Mouse (Mus musculus) lung, postnatal 14 days (tissue): ENCODE measurements around the gene Cnr2.

Experiments used
- DNase-seq: peaks from one replicate; pipeline ENCODE4 v3.0.0; 2021

Cnr2 gene

DNA sequence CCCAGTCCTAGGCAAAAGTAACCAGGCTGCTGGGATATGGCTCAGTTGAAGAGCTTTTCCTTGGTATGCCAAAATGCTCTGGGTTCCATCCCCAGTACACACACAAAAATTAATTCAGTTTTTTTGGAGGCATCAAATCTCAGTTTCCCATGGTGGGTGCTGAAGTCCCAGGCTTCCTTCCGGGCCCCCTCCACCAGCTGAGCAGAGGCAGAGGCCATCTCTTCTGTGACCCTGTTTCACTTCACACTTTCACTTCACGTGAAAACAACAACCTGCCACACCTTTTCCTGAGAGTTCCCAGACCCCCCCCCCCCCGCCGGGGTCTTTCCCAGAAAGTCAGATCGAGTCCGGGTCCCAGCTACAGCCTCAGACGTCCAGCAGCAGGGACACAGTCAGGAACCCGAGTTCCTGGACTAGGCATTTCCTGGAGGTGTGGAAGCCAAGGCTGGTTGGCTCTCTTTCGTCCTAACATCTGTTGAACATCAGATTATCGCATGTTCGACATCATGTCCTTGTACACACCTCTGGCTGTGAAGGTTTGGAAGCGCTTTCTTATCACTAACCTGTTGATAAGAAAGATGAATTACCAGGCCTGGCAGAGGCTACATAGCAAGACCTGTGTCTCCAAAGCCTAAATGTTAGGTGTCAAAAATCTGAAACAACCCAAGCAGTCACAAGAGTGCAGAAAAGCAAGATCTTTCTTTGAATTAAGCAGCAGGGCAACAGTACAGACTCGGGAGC, 14.3 kb downstream of the Cnr2 start:
- DNase-seq: no peak

DNA sequence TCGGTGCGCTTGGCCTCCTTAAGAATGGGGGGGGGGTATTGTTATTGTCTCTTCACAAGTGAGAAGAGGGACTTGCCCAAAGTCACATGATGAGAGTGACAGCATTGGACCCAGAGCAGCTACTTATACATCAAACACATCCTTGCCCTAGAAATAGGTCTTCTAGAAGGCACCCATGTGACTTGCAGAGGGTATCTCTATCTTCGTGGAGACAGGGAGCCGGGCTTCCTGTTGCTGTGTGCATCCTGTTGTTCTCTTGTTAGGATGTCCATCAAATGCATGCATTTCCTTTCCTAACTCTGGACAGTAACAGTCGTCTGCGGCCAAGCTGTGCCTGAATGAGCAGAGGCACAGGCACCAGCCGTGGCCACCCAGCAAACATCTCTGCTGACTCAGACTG, 16.3 kb downstream of the Cnr2 start:
- DNase-seq: no peak

DNA sequence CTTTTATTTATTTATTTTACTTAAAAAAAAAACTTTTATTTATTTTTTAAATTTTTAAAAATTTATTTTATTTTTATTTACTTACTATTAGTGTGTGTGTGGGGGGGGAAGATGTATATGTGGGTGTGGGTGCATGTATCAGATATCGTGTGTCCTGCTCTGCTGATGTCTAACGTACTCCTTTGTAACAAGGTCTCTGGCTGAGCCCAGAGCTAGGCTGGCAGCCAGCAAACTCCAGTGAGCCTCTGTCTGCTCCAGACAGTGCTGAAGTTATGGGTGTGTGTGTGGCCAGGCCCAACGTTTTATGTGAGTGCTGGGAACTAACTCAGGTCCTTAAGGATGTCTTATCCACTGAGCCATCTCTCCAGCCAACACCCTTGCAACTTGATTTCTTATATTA, 17.0 kb downstream of the Cnr2 start:
- no peak for DNase-seq

DNA sequence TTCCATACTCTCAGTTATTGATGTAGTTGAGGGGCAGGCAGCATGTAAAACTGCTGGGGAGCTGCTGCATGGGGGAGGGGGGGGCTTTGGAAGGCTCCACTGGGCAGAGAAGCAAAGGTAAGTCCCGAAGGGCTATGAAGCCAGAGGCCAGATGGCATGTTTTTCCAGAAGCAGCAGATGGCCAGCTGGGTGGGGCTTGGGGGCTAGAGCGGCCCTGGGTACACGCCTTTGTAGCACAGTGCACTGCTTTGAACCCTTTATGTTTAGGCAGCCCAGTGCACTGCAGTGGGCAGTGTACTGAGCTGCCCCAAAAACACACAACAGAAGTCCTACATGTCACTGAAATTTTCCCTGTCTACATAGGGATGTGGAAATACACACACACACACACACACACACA, 17.6 kb downstream of the Cnr2 start:
- DNase-seq: no peak

DNA sequence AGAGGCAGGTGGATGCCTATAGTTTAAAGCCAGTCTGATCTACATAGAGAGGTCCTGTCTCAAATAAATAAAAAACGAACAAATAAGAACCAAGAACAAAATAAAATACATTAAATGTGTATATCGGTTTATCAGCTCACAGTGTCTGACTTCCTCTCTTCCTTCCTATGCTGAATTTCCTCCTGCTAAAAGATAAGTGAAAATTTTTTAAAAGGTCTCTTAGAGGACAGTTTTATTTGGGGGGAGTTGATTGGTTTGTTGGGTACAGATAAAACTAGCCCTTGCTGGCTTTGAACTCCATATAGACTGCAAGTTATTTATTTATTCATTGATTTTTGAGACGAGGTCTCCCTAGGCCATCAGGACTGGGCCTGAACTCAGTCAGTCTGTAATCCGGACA, 18.2 kb downstream of the Cnr2 start:
- DNase-seq: no peak

DNA sequence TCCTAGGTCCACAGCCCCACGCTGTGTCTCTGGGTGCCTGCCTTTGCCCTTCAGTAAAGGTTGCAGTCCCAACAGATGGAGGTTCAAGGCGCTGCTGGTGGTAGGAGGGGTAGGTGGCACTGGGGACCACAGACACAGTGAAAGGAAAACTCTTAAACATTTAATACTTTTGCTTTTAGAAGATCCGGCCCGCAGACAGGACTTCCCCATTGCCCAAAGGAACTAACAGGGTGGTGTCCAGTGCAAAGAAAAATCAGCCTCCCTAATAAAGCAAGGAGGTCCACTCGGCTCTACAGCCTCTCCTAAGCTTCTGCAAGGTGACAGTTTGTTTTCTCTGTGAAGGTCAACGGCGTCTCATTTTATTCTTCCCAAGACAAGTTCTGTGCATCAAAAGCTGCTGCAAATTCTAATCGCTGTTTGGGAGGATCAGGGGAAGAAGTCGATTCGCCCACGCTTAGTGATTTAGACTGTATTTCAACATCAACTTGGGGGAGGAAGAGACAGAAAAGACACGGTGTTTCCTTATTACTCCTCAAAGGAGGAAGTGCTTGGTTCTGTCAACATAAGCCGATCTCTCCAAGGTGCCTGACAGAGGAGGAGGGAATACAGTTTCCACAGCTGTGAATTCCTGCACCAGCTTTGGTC, 23.6 kb downstream of the Cnr2 start:
- DNase-seq: no peak

DNA sequence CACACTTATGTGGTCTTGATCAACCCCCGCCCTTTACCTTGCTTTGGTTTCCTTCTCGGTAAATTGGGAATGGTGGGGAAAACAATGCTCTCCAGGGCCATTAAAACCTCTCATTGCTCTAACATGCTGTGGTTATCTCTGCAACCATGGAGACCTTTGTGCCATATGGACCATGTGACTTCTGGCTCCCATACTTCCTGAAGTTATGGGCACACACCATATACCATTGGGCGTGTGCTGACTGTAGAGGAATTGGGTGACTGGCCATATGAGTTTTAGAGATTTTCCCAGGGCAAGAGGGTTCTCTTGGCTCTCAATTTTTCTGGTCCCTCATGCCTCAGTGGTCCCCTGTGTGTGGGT, 24.1 kb downstream of the Cnr2 start:
- no peak for DNase-seq

DNA sequence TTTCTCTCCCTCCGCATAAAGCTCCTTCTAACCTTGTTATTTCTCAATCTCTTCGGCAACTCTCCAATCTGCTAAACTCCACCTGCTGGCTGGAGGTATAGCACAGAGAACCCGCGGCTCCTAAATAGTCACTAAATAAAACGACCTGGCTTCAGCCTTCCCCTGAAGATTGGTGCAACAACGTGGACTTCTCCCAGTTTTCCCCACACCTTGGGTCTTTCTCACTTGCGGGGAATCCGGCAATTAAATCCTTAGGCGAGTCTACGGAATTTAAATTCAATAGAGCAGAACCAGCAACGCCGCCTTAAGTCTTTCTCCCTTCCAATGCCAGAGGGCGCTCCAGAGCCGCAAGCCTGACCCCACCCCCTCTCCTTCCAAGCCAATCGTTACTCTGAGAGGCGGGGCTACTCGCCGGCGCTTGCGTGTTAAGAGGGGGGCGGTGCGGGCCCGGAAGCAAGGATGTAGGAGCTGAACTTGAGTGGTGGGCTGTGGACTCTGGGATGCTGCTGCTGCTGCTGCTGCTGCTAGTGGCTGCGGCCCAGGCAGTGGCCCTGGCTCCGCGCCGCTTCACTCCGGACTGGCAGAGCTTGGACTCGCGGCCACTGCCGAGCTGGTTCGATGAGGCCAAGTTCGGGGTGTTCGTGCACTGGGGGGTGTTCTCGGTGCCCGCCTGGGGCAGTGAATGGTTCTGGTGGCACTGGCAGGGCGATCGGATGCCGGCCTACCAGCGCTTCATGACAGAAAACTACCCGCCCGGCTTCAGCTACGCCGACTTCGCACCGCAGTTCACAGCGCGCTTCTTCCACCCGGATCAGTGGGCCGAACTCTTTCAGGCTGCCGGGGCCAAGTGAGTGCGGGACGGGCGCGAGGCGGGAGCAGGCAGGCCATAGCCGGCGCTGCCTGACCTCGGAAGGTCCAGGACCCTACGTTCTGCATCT, 25.4 kb downstream of the Cnr2 start, which contains the start of gene Fuca1:
TSS of gene Fuca1 (plus strand) at position 432 of the 938 bp plus-strand sequence.
- DNase-seq: peak; percentile 98

DNA sequence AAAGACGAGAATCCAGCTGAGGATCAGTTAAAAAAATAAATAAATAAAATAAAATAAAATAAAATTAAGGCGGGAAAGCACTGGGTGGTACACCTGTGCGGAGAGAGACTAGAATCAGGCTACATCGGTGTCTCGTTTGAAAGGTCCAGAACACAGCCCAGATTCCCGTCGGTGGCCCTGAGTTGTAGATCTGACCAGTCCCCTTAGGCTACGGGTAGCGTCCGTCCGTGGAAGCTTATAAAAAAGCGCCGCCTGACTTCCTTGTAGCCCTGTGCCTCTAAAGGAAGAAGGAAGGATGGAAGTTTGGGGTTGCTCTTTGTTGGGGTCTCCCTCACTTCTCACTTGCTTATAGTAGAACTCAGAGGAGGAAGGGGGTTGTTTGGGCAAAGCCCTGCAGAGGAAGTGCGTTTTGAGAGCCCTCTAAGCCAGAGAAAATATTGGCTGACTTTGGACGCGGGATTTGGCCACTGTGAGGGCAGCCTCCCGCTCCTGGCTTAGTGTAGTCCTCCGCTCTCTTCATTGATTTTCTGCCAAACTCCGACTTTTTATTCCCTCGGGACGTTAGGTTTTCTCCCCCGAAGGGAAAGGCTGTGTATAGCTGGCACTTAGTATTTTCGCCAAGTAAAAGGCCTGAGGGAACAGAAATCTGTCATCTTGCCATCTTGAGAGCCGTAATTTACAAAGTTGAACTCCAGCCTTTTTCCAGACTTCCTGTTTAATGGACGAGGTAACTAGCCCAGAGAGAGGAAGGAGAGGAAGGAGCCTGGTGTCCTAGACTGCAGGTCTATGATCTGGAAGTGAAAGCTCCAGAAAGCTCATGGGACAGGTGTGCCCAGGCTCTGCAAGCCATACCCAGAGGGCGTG, 26.3 kb downstream of the Cnr2 start:
- DNase-seq: peak; percentile 24

DNA sequence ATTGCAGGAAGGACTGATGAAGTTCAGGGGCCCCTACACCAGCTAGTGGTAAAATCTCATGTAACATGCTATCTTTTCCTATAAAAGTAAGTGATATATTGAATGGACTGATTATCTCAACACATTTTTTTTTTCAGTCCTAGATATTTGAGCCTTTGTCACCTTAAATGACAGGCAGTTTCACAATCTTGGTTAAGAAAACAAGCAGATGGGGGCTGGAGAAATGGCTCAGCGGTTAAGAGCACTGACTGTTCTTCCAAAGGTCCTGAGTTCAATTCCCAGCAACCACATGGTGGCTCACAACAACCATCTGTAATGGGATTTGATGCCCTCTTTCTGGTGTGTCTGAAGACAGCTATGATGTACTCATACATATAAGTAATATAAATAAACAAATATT, 27.0 kb downstream of the Cnr2 start:
- no peak for DNase-seq

DNA sequence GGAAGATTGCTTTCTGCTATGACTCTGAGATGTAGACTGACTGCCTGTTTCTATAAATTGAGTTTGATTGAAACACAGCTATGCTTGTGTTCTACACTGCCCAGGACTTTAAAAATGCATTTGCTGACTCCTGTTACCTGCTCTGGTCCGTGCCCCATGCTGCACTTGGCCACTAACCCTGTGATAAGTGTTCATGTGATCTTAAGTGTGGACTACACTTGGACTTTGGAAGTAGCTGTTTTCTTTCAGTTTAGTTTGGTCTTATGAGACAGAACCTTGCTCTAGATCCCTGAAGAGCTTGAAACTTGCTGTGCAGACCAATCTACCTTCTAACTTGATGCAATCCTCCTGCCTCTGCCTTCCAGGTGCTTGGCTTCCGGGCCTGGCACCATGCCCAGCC, 29.2 kb downstream of the Cnr2 start:
- DNase-seq: no peak

DNA sequence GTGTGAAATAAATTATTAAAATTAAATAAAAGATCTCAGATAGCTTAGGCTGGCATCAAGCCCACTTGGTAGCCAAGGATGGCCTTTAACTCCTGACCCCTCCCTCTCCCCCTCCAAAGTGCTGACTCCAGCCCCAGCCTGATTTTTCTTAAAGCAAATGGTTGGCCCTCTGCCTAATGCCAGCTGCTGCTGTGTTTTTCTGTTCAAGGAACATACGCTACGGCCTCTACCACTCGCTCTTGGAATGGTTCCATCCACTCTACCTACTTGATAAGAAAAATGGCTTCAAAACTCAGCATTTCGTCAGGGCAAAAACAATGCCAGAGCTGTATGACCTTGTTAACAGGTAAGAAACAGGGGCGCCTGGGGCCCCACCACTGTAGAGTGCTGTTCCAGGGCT, 30.1 kb downstream of the Cnr2 start:
- DNase-seq: no peak

DNA sequence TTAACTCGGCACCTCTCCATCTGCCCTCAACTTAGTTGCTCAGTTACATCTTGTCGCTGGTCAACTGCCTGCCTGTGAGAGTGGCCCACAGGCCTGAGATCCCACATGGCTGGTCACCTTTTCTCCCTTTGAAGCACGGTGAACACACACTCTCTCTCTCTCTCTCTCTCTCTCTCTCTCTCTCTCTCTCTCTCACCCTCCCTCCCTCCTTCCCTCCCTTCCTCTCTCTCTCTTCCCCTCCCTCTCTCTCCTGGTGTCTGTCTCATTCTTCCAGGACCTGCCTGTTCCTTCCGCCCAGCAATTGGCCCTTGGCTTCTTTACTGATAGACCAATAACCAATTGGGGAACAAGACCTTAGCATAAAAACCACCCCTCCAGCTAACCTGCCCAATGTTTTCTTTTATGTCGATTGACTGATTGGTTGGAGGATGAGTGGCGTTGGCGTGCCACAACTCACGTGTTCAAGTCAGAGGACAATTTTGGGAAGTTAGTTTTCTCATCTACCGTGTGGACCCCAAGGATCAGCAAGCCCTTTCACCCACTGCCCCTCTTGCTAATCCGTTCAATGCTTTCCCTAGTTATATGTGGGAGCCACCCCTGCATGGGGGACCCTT, 31.1 kb downstream of the Cnr2 start:
- no peak for DNase-seq

DNA sequence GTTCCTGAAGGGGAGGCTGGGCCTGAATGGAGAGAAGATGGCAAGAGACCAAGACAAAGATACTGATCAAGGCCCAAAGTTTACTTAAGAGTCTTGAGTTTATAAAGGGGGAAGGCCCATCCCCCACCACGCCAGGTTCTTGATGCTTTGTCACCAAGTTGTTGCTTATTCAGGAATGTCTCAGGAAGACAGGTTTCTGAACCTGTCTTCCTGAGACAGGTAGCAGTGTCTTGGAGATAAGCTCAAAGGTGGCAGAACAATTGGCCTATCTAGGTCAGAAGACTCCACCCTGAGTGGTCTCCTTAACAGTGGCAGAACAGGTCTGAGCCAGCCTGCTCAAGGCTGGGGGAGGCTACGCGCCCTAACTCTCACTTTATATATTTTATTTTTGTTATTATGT, 31.7 kb downstream of the Cnr2 start:
- DNase-seq: no peak

DNA sequence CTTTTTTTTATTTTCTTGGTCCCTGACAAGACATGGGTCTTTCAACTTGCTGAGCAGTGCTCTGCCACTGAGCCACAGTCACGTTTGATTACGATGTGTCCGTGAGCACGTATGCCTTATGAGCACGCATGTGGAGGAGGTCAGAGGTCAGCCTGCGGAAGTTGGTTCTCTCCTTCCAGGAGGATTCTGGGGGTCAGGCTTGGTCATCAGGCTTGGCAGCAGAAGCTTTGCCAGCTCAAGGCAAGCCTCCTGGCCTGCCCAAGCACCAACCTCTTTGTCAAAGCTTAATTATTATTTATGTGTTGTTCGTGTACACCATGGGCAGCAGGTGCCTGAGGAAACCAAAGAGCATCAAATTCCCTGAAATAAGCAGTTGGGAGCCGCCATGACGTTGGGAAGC, 33.2 kb downstream of the Cnr2 start:
- no peak for DNase-seq

DNA sequence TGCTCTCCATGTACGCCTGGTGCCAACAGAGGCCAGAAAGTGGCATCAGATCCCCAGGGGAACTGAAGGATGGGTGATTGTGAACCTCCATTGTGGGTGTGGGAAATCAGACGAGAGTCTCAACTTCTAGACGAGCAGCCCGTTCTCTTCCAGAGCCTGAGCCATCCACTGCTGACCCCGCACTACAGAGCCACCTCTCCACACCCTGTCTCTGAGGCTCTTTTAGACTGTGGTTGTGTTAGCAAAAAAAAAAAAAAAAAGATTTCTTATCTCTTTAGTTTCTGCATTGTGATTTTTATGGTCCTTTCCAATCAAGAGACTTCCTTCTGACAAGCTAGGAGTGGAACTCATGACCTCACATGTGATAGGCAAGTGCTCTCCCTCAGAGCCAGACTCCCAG, 34.2 kb downstream of the Cnr2 start:
- no peak for DNase-seq

DNA sequence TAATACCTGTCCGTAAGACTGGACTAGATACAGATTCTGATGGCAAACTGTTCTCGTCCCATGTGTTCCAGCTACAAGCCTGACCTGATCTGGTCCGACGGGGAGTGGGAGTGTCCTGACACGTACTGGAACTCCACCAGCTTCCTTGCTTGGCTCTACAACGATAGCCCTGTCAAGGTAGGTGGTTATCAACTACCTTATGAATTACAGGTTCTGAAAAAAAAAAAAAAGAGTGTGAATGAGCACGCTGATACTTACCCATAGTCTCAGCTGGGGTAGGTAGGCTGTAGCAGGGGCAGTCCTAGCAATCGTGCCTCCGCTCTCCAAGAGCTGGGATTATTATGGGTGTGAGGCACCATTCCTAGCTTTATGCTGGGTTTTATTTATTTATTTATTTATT, 34.6 kb downstream of the Cnr2 start:
- DNase-seq: no peak

DNA sequence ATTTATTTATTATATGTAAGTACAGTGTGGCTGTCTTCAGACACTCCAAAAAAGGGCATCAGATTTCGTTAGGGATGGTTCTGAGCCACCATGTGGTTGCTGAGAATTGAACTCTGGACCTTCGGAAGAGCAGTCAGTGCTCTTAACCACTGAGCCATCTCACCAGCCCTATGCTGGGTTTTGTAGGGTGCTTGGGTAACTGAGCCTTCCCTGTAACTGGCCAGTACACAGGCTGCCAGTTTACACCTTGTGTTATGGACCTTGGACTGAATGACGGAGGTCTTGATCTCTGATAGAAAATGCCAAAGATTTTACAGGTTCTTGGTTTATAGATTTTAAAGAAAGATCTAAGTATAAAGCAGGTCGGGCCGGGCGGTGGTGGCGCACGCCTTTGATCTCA, 35.0 kb downstream of the Cnr2 start:
- no peak for DNase-seq

DNA sequence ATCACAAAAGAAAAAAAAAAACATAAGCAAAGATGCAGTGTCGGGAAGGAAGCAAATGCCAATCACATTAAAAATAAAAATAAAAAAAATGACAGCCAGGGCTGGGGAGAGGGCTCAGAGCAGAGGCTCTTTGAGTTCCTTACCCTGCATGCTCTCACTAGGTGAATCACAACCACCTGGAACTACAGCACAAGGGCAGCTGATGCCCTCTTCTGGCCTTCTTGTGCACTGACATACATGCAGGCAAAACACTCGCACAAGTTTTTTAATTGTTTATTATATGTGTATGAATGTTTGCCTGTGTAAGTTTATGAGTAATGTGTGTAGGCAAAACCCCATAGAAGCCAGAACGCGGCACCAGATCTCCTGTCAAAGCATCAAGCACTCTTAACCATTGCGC, 36.6 kb downstream of the Cnr2 start:
- peak; percentile 34 for DNase-seq

DNA sequence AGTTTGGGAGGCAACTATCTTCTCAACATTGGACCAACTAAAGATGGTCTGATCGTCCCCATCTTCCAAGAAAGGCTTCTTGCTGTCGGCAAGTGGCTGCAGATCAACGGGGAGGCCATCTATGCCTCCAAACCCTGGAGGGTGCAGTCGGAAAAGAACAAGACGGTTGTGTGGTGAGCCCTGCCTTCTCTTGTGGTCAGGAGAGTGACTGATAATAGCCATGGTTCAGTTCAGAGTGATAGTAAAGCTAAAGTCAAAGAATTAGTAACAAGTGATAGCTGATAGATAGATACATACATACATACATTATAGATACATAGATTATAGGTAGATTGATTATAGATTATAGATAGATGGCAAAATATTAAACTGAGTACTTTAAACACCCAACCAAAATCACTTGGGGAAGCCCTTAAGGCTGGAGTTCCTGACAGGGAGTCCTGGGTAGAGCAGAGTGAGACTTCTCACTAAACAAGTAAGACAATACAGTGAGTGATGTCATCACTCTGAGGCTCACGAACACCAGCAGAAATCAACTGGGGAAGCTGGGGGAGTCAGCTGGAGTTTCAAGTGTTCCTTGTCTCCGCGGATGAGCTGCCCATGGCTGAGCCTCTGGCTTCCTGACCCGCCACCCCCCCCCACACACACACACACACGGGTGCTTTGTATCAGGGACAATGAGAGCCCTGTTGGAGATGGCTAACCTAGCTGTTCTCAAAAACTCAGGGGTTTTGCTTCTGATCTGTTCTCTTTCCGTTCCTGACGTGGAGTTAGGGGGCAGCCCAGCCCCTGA, 39.7 kb downstream of the Cnr2 start:
- no peak for DNase-seq

DNA sequence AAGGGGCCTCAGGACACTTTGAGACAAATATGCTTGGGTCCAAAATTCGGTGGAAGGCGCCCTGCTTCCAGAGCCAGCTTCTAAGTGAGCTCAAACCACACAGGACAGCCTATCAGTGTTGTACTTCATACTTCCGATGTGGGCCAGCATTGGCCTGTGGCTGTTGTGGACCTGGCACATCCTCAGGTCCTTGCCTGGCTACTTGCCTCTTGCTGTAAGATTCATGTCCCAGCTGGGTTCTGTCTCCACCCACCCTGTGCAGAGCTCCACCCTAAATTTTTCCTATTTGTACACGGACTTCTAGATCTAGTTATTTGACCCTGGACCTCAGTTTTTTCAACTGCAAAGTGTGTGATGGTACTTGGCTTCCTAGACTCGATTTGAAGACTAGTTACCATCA, 40.3 kb downstream of the Cnr2 start:
- peak; percentile 43 for DNase-seq

DNA sequence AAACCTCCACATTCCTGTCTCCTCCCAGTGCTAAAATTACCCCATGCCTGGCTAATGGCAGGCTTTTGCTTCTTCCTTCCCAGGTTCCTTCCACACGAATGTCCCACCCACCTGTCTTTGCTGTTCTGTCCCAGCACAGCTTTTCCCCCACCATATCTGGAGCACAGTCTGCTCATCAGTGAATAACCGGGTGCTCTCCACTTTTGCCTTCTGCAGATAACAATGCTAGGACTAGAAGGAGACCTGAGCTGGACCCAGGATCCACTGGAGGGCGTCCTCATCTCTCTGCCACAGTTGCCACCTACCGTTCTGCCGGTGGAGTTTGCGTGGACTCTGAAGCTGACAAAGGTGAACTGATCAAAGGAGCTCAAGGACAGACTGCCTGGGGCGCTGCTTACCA, 43.7 kb downstream of the Cnr2 start:
- no peak for DNase-seq
